ENCODE assay signal across 10 mouse cellular contexts in the genomic region with DNA sequence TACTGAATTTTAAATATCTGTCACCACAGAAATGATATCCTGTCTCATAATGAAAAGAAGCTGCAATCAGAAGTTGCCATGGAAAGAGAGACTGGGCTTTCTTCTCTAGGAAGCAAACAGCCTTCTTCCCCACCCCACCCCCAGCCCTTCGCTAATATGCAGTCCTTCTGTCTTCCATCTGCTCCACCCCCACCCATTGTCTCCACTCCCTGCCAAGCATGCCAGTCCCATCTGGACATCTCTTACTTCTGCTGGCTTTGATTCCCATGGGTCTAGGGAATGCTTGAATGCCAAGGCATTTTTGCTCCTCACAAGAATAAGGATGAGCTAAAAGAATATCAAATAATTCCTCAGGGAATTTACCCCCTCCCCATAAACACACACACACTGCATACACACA.
DNase-seq lines count a peak whose midpoint lies in the region; ATAC-seq lines count a peak whose summit lies in the region.
"Had no signal": no experiment of that assay in that cellular context is flagged by ENCODE, and none has a peak within 500 bp of the region (broad histone marks: within the 10 kb centered on the region; RNA-seq: fewer than 3 reads in every experiment).

No protein-coding gene starts in this region.

- peak overlapping the region; percentile 19 for H3K4me3 ChIP-seq in hindbrain, embryonic 15.5 days
- H3K4me3 ChIP-seq in midbrain, embryonic 15.5 days = no peak overlapping the region; the same call in 1 of the 2 replicates
- H3K4me3 ChIP-seq: embryonic facial prominence, embryonic 15.5 days had no signal

- WGBS in hindbrain, embryonic 15.5 days = 10% methylated on average over 1 of the region's 1 CpGs
- WGBS in midbrain, embryonic 15.5 days = 5% methylated on average over 1 of the region's 1 CpGs

- H3K27ac ChIP-seq in hindbrain, embryonic 15.5 days (replicated peaks) = peak overlapping the region; percentile 79
- peak overlapping the region; percentile 74 for H3K27ac ChIP-seq in midbrain, embryonic 15.5 days
- H3K27ac ChIP-seq: embryonic facial prominence, embryonic 15.5 days had no signal

- no peaks in the 10 kb centered on the region for H3K36me3 ChIP-seq in hindbrain, embryonic 15.5 days
- H3K36me3 ChIP-seq in midbrain, embryonic 15.5 days (replicated peaks) = no peaks in the 10 kb centered on the region
- H3K36me3 ChIP-seq: embryonic facial prominence, embryonic 15.5 days had no signal

- no peaks in the 10 kb centered on the region for H3K27me3 ChIP-seq in hindbrain, embryonic 15.5 days
- no peaks in the 10 kb centered on the region for H3K27me3 ChIP-seq in midbrain, embryonic 15.5 days (replicated peaks)
- H3K27me3 ChIP-seq: CH12.LX; embryonic facial prominence, embryonic 15.5 days had no signal

- ATAC-seq in hindbrain, embryonic 15.5 days (ENCODE audit: low FRiP score, low read depth) = peak; percentile 74
- ATAC-seq in midbrain, embryonic 15.5 days (replicated peaks) = peak; percentile 69

- no peaks in the 10 kb centered on the region for H3K9me3 ChIP-seq in hindbrain, embryonic 15.5 days
- no peaks in the 10 kb centered on the region for H3K9me3 ChIP-seq in midbrain, embryonic 15.5 days
- H3K9me3 ChIP-seq: embryonic facial prominence, embryonic 15.5 days had no signal

- H3K9ac ChIP-seq in hindbrain, embryonic 15.5 days = no peak overlapping the region
- H3K9ac ChIP-seq in midbrain, embryonic 15.5 days = no peak overlapping the region; the same call in 1 of the 2 replicates
- H3K9ac ChIP-seq: embryonic facial prominence, embryonic 15.5 days had no signal

- peak; percentile 6 for DNase-seq in R1 (ENCODE audit: low read depth, low spot score)
- peak; percentile 49 for DNase-seq in embryo, embryonic 10 days (ENCODE audit: low spot score)
- no peak for DNase-seq in urinary bladder, postnatal 36 days (ENCODE audit: low spot score in 2 of 2)
- DNase-seq in thymus, postnatal 36 days = no peak
- no peak for DNase-seq in gastrocnemius, adult 18-20 months (ENCODE audit: low spot score)
- no peak for DNase-seq in thymus, postnatal 25 days

- peak overlapping the region; percentile 46 for H3K4me2 ChIP-seq in hindbrain, embryonic 15.5 days
- peak overlapping the region; percentile 34 for H3K4me2 ChIP-seq in midbrain, embryonic 15.5 days
- H3K4me2 ChIP-seq: embryonic facial prominence, embryonic 15.5 days had no signal

- H3K4me1 ChIP-seq in hindbrain, embryonic 15.5 days (replicated peaks) = peaks cover 14% of the 10 kb centered on the region; the same call in 1 of the 2 replicates
- peaks cover 16% of the 10 kb centered on the region for H3K4me1 ChIP-seq in midbrain, embryonic 15.5 days

Comparison
In these comparisons a context has a peak if more than half of its experiments do, and no peak if none do; other contexts are left out.
1. DNase-seq: peak in R1 (single experiment) and embryo, embryonic 10 days (single experiment); none in urinary bladder, postnatal 36 days (0 of 2), thymus, postnatal 36 days (0 of 2), gastrocnemius, adult 18-20 months (single experiment) and thymus, postnatal 25 days (single experiment).